Mouse (Mus musculus) adipocyte (in vitro differentiated cells): Measurements from ENCODE around the gene Gls.

Source experiments
- DNase-seq: peaks from one replicate; pipeline ENCODE4 v3.0.0-alpha.2; 2016; ENCODE audit warnings: low spot score

The Gls gene

GRCm38 (mm10) chr1:52156351-52156750 lies 76.7 kb downstream of the Gls start:
- no peak for DNase-seq

- DNase-seq = peak; percentile 83
Observed at GRCm38 (mm10) chr1:52154890-52155289, 78.1 kb downstream of the Gls start.

GRCm38 (mm10) chr1:52152936-52153335 lies 80.1 kb downstream of the Gls start:
- no peak for DNase-seq

GRCm38 (mm10) chr1:52152369-52152768 lies 80.7 kb downstream of the Gls start:
- DNase-seq = no peak

- no peak for DNase-seq
Observed at GRCm38 (mm10) chr1:52151166-52151565, 81.9 kb downstream of the Gls start.

- no peak for DNase-seq
Observed at GRCm38 (mm10) chr1:52150676-52151075, 82.4 kb downstream of the Gls start.

- DNase-seq = peak; percentile 28
Observed at GRCm38 (mm10) chr1:52149934-52150346, 83.1 kb downstream of the Gls start.

GRCm38 (mm10) chr1:52148696-52149095 lies 84.3 kb downstream of the Gls start:
- no peak for DNase-seq

- DNase-seq = no peak
Observed at GRCm38 (mm10) chr1:52148178-52148577, 84.9 kb downstream of the Gls start.

- DNase-seq = no peak
Observed at GRCm38 (mm10) chr1:52147431-52147830, 85.6 kb downstream of the Gls start.

- peak; percentile 41 for DNase-seq
Observed at GRCm38 (mm10) chr1:52146214-52146970, 86.6 kb downstream of the Gls start.

- DNase-seq = no peak
Observed at GRCm38 (mm10) chr1:52144907-52145306, 88.1 kb downstream of the Gls start.

GRCm38 (mm10) chr1:52143596-52144156 lies 89.4 kb downstream of the Gls start:
- no peak for DNase-seq

GRCm38 (mm10) chr1:52143191-52143590 lies 89.8 kb downstream of the Gls start:
- DNase-seq = no peak

GRCm38 (mm10) chr1:52142117-52142516 lies 90.9 kb downstream of the Gls start:
- DNase-seq = no peak

GRCm38 (mm10) chr1:52141482-52141881 lies 91.5 kb downstream of the Gls start:
- peak; percentile 21 for DNase-seq

GRCm38 (mm10) chr1:52140534-52140933 lies 92.5 kb downstream of the Gls start:
- DNase-seq = no peak

GRCm38 (mm10) chr1:52137292-52137691 lies 95.7 kb downstream of the Gls start:
- DNase-seq = no peak

- no peak for DNase-seq
Observed at GRCm38 (mm10) chr1:52133254-52133653, 99.8 kb downstream of the Gls start.

- DNase-seq = no peak
Observed at GRCm38 (mm10) chr1:52131787-52132377, 101.2 kb downstream of the Gls start.

GRCm38 (mm10) chr1:52129794-52130193 lies 103.2 kb downstream of the Gls start:
- DNase-seq = no peak

GRCm38 (mm10) chr1:52127350-52127749 lies 105.7 kb downstream of the Gls start:
- DNase-seq = no peak

- DNase-seq = no peak
Observed at GRCm38 (mm10) chr1:52124818-52125217, 108.2 kb downstream of the Gls start.
